Mouse (Mus musculus) intestine, embryonic 14.5 days (tissue): Measurements from ENCODE around the gene Rps3a1. TPM values are rescaled to one million over a fixed set of nuclear protein-coding genes. Genes with fewer than 3 reads are reported as not detected.
"Not testable (repeated sequence)": the region's sequence is repeated elsewhere in the genome, so short reads cannot be mapped to it uniquely, and the experiment has no call there.

ENCODE experiments used
- ATAC-seq: fragments of 200-750 bp; cut with Nextera tagmentation; replicated peaks from 2 replicates; pipeline ENCODE4 v1.8.0; 2017; ENCODE audit warnings: low read depth, moderate number of reproducible peaks, moderate TSS enrichment, moderate library complexity; ENCODE audit not compliant: low FRiP score, low TSS enrichment
- DNase-seq: peaks from one replicate; pipeline ENCODE4 v3.0.0-alpha.2; 2018; ENCODE audit warnings: low spot score
- H3K27ac ChIP-seq: fragments of 300-500 bp; sonication (generic); 2 replicates; pipeline ENCODE4 v1.5.1; 2014; ENCODE audit warnings: low read depth, mild to moderate bottlenecking, control low read depth
- H3K27me3 ChIP-seq: fragments of 300-500 bp; sonication (generic); replicated peaks from 2 replicates; pipeline ENCODE4 v1.6.1; 2014; ENCODE audit warnings: low read length, control low read depth; ENCODE audit not compliant: control insufficient read depth, insufficient read depth
- H3K36me3 ChIP-seq: fragments of 300-500 bp; sonication (generic); 2 replicates; pipeline ENCODE4 v1.6.1; 2014; ENCODE audit warnings: low read length, control low read depth; ENCODE audit not compliant: control insufficient read depth, insufficient read depth
- H3K4me1 ChIP-seq: fragments of 300-500 bp; sonication (generic); replicated peaks from 2 replicates; pipeline ENCODE4 v1.6.1; 2014; ENCODE audit warnings: low read length, control low read depth, mixed read lengths; ENCODE audit not compliant: control insufficient read depth, insufficient read depth
- H3K4me2 ChIP-seq: fragments of 300-500 bp; sonication (generic); 2 replicates; pipeline ENCODE4 v1.6.1; 2014; ENCODE audit warnings: low read length
- H3K4me3 ChIP-seq: fragments of 300-500 bp; sonication (generic); 2 replicates; pipeline ENCODE4 v1.5.1; 2014; ENCODE audit warnings: low read depth, low read length, control low read depth, mixed read lengths
- H3K9ac ChIP-seq: fragments of 300-500 bp; sonication (generic); 2 replicates; pipeline ENCODE4 v1.6.1; 2014; ENCODE audit warnings: mild to moderate bottlenecking, low read length
- H3K9me3 ChIP-seq: fragments of 300-500 bp; sonication (generic); 2 replicates; pipeline ENCODE4 v1.6.1; 2016; ENCODE audit warnings: low read length, control low read depth; ENCODE audit not compliant: control insufficient read depth
- WGBS: fragments of 180-500 bp; shearing (Covaris S2); extraction: QIAGEN DNeasy Blood & Tissue Kit; methylation state at CpG from one replicate; pipeline ENCODE4 v1.1.7; 2014; 5-methylcytosine and 5-hydroxymethylcytosine counted together
- polyA plus RNA-seq: library from polyadenylated mRNA; unstranded; fragments of >200 nt; fragmentation: Nextera tagmentation; extraction: Ambion mirVana; gene quantifications from 2 replicates; pipeline ENCODE4 v1.2.1, GENCODE M21; 2014

Rps3a1 gene
- polyA plus RNA-seq, 1 experiment from 2014 or later: 1,532 TPM

DNA sequence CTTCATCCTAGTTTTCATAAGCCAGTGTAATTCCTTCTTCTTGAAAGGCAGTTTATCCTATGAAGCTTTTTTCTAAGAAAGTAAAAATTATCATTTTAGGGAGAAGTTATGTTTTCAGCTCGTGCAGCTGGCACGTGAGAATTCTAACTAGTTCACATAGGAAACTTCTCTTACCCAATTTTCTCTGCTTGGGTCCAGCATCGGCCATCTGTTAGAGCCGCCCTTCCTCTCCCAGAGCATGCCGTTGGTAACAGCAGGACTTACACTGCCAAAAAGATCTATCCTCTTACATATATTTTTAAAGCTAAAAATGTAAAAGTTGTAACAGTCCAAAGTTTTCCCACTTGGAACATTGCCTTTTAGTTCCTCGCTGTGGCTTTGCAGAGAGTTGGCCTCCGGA lies 33.4 kb downstream of the Rps3a1 start:
- 88% methylated on average over 7 of the region's 7 CpGs for WGBS

DNA sequence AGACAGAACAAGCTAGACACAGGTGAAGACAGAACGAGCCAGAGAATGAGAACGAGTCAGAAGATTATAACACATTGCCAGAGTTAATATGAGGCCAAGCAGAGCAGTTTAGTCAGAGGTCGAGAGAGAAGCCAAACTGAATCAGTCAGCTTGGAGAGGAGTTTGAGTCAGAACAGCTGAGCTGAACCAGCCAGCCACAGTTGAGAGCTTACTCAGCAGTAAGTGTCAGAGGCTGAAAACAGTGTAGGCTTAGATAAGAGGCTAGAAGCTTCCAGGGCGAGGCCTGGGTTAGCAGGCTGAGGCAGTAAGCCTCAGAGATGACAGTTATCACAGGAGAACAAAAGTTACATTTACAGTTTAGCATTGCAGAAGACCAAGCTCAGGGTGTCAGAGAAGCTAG lies 33.9 kb downstream of the Rps3a1 start:
- Histone ChIP-seq H3K27ac (no peak overlapping the region), H3K27me3 (no peaks in the 10 kb centered on the region), H3K9me3 (no peaks in the 10 kb centered on the region), H3K4me2 (no peak overlapping the region), H3K9ac (no peak overlapping the region), H3K36me3 (peaks cover 38% of the 10 kb centered on the region), H3K4me1 (peaks cover 4% of the 10 kb centered on the region; the same call in 1 of the 2 replicates), H3K4me3 (no peak overlapping the region)
- DNase-seq: no peak
- ATAC-seq: no peak
- 73% methylated on average over 4 of the region's 4 CpGs for WGBS

More for the DNA sequence above, 33.4 kb downstream of the Rps3a1 start:
- Histone ChIP-seq H3K4me3 (no peak overlapping the region), H3K27me3 (no peaks in the 10 kb centered on the region), H3K36me3 (peaks cover 37% of the 10 kb centered on the region), H3K9ac (no peak overlapping the region), H3K4me2 (no peak overlapping the region), H3K27ac (no peak overlapping the region), H3K9me3 (no peaks in the 10 kb centered on the region), H3K4me1 (peaks cover 4% of the 10 kb centered on the region; the same call in 1 of the 2 replicates)
- ATAC-seq: no peak
- DNase-seq: no peak

DNA sequence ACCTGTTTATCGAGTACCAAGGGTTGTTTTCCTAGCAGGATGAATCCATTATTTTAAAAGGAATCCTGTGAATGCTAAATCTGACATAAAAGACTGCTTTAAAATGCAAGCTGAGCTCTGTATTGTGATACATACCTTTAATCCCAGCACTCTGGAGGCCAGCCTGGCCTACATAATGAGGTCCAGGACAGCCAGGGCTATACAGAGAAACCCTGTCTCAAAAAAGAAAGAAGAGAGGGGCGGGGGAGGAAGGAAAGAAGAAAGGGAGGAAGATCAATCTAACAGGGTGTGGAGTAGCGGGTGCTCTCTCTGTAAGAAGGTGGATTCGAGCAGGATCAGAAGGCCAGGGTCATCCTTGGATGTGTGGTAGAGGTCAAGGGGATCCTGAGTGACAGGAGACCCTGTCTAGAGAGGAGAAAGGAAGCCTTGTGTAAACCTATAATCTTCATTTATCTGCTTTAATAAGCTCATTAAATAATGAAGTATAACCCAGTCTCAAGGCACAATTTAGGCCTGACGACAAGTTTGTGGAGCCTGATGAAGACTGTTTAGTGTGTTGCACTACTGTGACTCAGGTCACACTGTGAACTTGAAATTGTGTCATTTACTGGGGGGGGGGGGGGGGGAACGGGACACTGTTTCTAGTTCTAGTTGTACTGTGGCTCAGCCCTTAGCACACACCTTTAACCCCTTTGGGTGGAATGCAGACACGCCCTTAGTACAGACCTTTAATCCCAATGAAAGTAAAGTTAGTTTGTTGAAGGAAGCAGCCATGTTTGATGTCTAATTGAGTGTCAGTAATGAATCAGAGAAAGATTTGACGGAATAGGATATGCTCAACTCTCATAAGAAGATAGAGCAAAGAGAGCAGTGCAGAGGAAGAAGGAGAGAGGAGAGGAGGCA lies 34.6 kb downstream of the Rps3a1 start:
- H3K9ac ChIP-seq: no peak overlapping the region
- peaks cover 4% of the 10 kb centered on the region; the same call in 1 of the 2 replicates for H3K4me1 ChIP-seq
- no peak overlapping the region for H3K4me3 ChIP-seq
- H3K4me2 ChIP-seq: no peak overlapping the region
- 73% methylated on average over 8 of the region's 8 CpGs for WGBS
- peaks cover 40% of the 10 kb centered on the region for H3K36me3 ChIP-seq
- H3K27me3 ChIP-seq: no peaks in the 10 kb centered on the region
- no peak overlapping the region for H3K27ac ChIP-seq
- no peaks in the 10 kb centered on the region for H3K9me3 ChIP-seq
- DNase-seq (no peak), ATAC-seq (no peak; the same call in 1 of the 2 replicates)

DNA sequence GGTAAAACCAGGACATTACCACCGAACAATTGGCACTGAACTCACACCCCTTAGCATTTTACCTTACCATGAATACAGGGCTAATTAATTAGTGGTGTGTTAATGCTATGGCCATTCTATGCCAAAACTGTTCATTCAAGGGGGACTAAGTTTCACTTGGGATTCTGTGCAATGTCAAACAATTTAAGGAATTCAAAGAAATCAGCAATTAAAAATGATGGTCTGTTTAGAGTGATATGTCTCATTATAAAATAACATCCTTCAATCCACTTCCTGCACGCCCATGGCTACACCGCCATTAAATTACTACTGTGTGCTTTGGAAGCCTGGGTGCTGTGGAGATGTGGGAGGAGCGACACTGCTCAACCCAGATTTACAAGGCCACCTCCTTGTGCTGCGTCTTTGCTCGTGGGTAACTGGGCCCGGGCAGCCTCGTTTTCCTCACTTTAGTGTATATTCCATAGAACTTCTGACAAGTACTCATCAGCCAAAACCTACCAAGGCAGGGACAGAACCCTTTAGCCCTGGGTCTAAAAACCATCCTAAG lies 36.3 kb downstream of the Rps3a1 start:
- 72% methylated on average over 8 of the region's 8 CpGs for WGBS
- Histone ChIP-seq H3K4me2 (no peak overlapping the region), H3K9ac (no peak overlapping the region), H3K4me3 (no peak overlapping the region), H3K36me3 (peaks cover 42% of the 10 kb centered on the region), H3K27me3 (no peaks in the 10 kb centered on the region), H3K27ac (no peak overlapping the region), H3K4me1 (peaks cover 4% of the 10 kb centered on the region; the same call in 1 of the 2 replicates), H3K9me3 (no peaks in the 10 kb centered on the region)
- ATAC-seq (no peak), DNase-seq (no peak)

DNA sequence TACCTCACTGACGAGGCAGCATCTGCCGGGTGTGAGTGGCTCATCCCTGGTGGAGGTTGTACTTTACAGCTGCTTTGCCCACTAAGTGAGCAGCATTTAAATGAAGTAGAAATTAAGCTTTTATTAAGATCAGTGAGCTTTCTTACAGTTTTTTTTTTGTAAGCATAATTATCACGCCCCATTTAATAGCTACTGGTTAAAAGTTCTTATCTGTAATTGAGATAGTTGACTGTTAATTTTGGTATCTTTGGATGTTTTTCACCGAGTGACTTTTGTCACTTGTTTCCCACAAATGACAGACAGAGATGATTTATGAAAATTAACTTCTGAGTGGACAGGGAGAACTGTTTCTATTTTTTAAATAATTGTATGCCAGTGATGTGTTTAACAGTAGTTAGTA lies 37.6 kb downstream of the Rps3a1 start:
- 80% methylated on average over 4 of the region's 4 CpGs for WGBS

DNA sequence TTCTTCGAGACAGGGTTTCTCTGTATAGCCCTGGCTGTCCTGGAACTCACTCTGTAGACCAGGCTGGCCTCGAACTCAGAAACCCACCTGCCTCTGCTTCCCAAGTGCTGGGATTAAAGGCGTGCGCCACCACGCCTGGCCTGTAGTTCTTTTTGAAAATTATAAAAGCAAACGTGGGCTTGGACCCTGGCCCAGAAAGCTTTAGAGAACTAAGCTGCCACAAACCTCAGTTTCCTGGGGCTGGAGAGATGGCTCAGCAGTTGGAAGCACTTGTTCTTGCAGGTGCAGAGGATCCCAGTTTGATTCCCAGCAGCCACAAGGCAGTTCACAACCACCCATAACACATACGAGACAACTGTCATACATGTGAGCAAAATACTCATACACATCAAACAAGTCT lies 38.1 kb downstream of the Rps3a1 start:
- not testable (repeated sequence) for H3K9me3 ChIP-seq, H3K27ac ChIP-seq, H3K9ac ChIP-seq, ATAC-seq, H3K4me2 ChIP-seq, H3K4me3 ChIP-seq, DNase-seq, H3K27me3 ChIP-seq, H3K4me1 ChIP-seq
- H3K36me3 ChIP-seq: peaks cover 51% of the 10 kb centered on the region
- 92% methylated on average over 7 of the region's 7 CpGs for WGBS

More for the DNA sequence above, 37.6 kb downstream of the Rps3a1 start:
- Histone ChIP-seq H3K9me3 (no peaks in the 10 kb centered on the region), H3K36me3 (peaks cover 46% of the 10 kb centered on the region), H3K27me3 (no peaks in the 10 kb centered on the region), H3K9ac (no peak overlapping the region), H3K4me1 (peaks cover 2% of the 10 kb centered on the region; the same call in 1 of the 2 replicates), H3K4me3 (no peak overlapping the region), H3K4me2 (no peak overlapping the region), H3K27ac (no peak overlapping the region)
- no peak for DNase-seq
- ATAC-seq: no peak

DNA sequence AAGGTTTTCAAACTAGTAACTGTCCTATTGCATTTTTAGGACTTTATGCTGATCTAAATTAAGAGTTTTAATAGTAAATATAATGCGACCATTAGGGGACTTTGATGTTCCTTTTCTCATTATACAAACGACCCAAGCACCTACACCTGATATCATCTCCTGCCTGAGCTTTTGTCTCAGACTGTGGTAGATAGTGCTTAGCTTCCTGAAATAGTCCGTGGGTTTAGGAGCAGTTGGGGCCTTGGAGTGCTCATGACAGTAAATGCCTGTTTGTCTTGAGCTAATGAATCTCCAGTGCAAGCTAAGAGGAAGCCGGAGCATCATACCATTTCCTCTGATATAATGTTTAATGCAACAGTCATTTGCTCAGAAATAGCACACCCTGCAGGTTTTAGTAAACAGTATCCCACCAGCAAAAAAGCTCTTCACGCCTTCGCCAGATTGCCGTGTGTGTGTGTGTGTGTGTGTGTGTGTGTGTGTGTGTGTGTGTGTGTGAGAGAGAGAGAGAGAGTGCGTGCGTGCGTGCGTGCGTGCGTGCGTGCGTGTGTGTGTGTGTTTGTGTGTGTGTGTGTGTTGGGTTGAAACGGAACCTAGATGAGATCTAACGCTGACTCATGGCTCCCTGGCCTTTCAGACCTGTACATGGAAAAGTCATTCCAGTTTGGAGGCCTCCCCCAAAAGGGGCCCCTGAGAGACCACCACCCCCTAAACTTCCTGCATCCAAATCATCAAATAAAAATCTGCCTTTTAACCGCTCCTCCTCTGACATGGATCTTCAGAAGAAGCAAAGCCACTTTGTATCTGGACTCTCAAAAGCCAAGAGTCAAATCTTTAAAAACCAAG lies 38.8 kb downstream of the Rps3a1 start:
- Histone ChIP-seq H3K9me3 (no peaks in the 10 kb centered on the region), H3K27ac (no peak overlapping the region), H3K4me1 (no peaks in the 10 kb centered on the region), H3K4me2 (no peak overlapping the region), H3K36me3 (peaks cover 58% of the 10 kb centered on the region), H3K27me3 (no peaks in the 10 kb centered on the region), H3K9ac (no peak overlapping the region), H3K4me3 (no peak overlapping the region)
- DNase-seq (no peak), ATAC-seq (no peak)
- 89% methylated on average over 18 of the region's 18 CpGs for WGBS

DNA sequence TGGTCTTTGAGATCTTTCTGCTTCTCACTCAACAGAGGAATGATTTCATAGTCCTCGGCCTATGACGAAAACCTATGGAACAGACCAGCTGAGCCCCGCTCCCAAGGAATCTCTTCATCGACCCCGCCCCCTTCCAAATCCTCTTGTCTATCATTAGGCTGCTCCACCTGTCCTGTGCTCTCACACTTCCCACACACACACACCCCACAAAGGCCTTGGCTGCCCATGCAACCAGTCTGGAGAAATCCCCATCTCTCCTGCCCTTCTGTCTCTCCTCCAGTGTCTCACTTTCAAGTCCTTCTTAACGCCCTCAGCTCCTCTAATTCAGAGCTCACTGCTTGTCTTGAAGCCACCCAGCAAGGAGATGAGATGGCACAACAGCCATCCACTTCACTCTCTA lies 40.5 kb downstream of the Rps3a1 start:
- no peak overlapping the region for H3K4me3 ChIP-seq
- no peak overlapping the region for H3K9ac ChIP-seq
- H3K4me2 ChIP-seq: no peak overlapping the region
- no peaks in the 10 kb centered on the region for H3K4me1 ChIP-seq
- H3K27me3 ChIP-seq: no peaks in the 10 kb centered on the region
- H3K27ac ChIP-seq: no peak overlapping the region
- WGBS: 88% methylated on average over 6 of the region's 6 CpGs
- no peaks in the 10 kb centered on the region for H3K9me3 ChIP-seq
- H3K36me3 ChIP-seq: peaks cover 56% of the 10 kb centered on the region
- ATAC-seq: no peak
- no peak for DNase-seq
